Mouse (Mus musculus) stomach, postnatal 0 days (tissue): ENCODE measurements at regions not wholly inside any gene's neighbourhood (a gene's known extent, or its start where the extent isn't known, plus 50 kb on each side); places are given as distances from the start of the nearest gene placed in this dataset.
"Not testable (repeated sequence)": the region's sequence is repeated elsewhere in the genome, so short reads cannot be mapped to it uniquely, and the experiment has no call there.

ENCODE experiments used
- ATAC-seq: fragments of 200-750 bp; cut with Nextera tagmentation; 2 replicates; pipeline ENCODE4 v1.8.0; 2017; ENCODE audit not compliant: low FRiP score, low TSS enrichment
- DNase-seq: peaks from one replicate; pipeline ENCODE4 v3.0.0-alpha.2; 2016; ENCODE audit warnings: low spot score
- H3K27ac ChIP-seq: fragments of 300-500 bp; sonication (generic); replicated peaks from 2 replicates; pipeline ENCODE4 v1.5.1; 2014; ENCODE audit warnings: mild to moderate bottlenecking, control low read depth
- H3K27me3 ChIP-seq: fragments of 300-500 bp; sonication (generic); 2 replicates; pipeline ENCODE4 v1.6.1; 2014; ENCODE audit warnings: low read length; ENCODE audit not compliant: control insufficient read depth, insufficient read depth
- H3K36me3 ChIP-seq: fragments of 300-500 bp; sonication (generic); 2 replicates; pipeline ENCODE4 v1.6.1; 2014; ENCODE audit warnings: low read length, mixed read lengths; ENCODE audit not compliant: control insufficient read depth, insufficient read depth
- H3K4me1 ChIP-seq: fragments of 300-500 bp; sonication (generic); replicated peaks from 2 replicates; pipeline ENCODE4 v1.6.1; 2014; ENCODE audit warnings: antibody characterized with exemption; ENCODE audit not compliant: control insufficient read depth, insufficient read depth
- H3K4me2 ChIP-seq: fragments of 300-500 bp; sonication (generic); replicated peaks from 2 replicates; pipeline ENCODE4 v1.6.1; 2014; ENCODE audit warnings: low read depth, mild to moderate bottlenecking, control low read depth, moderate library complexity
- H3K4me3 ChIP-seq: fragments of 300-500 bp; sonication (generic); 2 replicates; pipeline ENCODE4 v1.5.1; 2014; ENCODE audit warnings: low read depth, low read length, control low read depth
- H3K9ac ChIP-seq: fragments of 300-500 bp; sonication (generic); 2 replicates; pipeline ENCODE4 v1.6.1; 2014; ENCODE audit warnings: mild to moderate bottlenecking, low read length, control low read depth, mixed read lengths
- H3K9me3 ChIP-seq: fragments of 300-500 bp; sonication (generic); 2 replicates; pipeline ENCODE4 v1.6.1; 2016; ENCODE audit warnings: low read length; ENCODE audit not compliant: control insufficient read depth
- CTCF ChIP-seq: IDR thresholded peaks from 2 replicates; pipeline ENCODE4 v1.5.1; 2016; ENCODE audit warnings: antibody characterized with exemption, low read depth, mild to moderate bottlenecking, moderate library complexity
- EP300 ChIP-seq: optimal IDR thresholded peaks from 2 replicates; pipeline ENCODE3; 2016; ENCODE audit warnings: antibody characterized with exemption
- WGBS: fragments of 180-500 bp; shearing (Covaris S2); extraction: QIAGEN DNeasy Blood & Tissue Kit; methylation state at CpG from one replicate; pipeline ENCODE4 v1.1.7; 2014; 5-methylcytosine and 5-hydroxymethylcytosine counted together

GRCm38 (mm10) chr4:35325300-35325699 lies 99.3 kb upstream of the C9orf72 start:
- H3K9me3 ChIP-seq = no peaks in the 10 kb centered on the region
- no peak overlapping the region for H3K9ac ChIP-seq
- DNase-seq (no peak), ATAC-seq (no peak)
- TF ChIP-seq CTCF (no peak), EP300 (no peak)
- H3K4me3 ChIP-seq = no peak overlapping the region
- H3K36me3 ChIP-seq = no peaks in the 10 kb centered on the region
- no peaks in the 10 kb centered on the region for H3K4me1 ChIP-seq
- H3K4me2 ChIP-seq = no peak overlapping the region
- H3K27ac ChIP-seq = no peak overlapping the region
- H3K27me3 ChIP-seq = no peaks in the 10 kb centered on the region

GRCm38 (mm10) chr4:35322432-35323173 lies 96.6 kb upstream of the C9orf72 start:
- H3K27ac ChIP-seq = no peak overlapping the region
- H3K4me2 ChIP-seq = no peak overlapping the region
- ATAC-seq (no peak), DNase-seq (no peak)
- H3K9ac ChIP-seq = no peak overlapping the region
- WGBS = 83% methylated on average over 2 of the region's 2 CpGs
- H3K4me1 ChIP-seq = no peaks in the 10 kb centered on the region
- no peaks in the 10 kb centered on the region for H3K27me3 ChIP-seq
- H3K4me3 ChIP-seq = no peak overlapping the region
- H3K9me3 ChIP-seq = no peaks in the 10 kb centered on the region
- H3K36me3 ChIP-seq = no peaks in the 10 kb centered on the region
- TF ChIP-seq EP300 = no peak
- no peak for TF ChIP-seq CTCF

- ATAC-seq = 0 out of 2 replicates have a peak, but pooled peaks have one; percentile 29
- Histone ChIP-seq H3K9ac (no peak overlapping the region), H3K4me2 (no peak overlapping the region), H3K4me3 (no peak overlapping the region), H3K4me1 (no peaks in the 10 kb centered on the region), H3K27me3 (no peaks in the 10 kb centered on the region), H3K27ac (no peak overlapping the region), H3K9me3 (no peaks in the 10 kb centered on the region), H3K36me3 (no peaks in the 10 kb centered on the region)
- 65% methylated on average over 5 of the region's 5 CpGs for WGBS
- DNase-seq = peak; percentile 65
- TF ChIP-seq CTCF (peak; percentile 73), EP300 (no peak)
These were observed 84.5 kb upstream of the C9orf72 start for GRCm38 (mm10) chr4:35310396-35310977.

GRCm38 (mm10) chr4:35308221-35308620 lies 82.2 kb upstream of the C9orf72 start:
- H3K27ac ChIP-seq = no peak overlapping the region
- ATAC-seq (no peak), DNase-seq (no peak)
- TF ChIP-seq EP300 (no peak), CTCF (peak; percentile 33)
- H3K9ac ChIP-seq = no peak overlapping the region
- H3K4me2 ChIP-seq = no peak overlapping the region
- no peaks in the 10 kb centered on the region for H3K27me3 ChIP-seq
- H3K9me3 ChIP-seq = no peaks in the 10 kb centered on the region
- H3K36me3 ChIP-seq = no peaks in the 10 kb centered on the region
- no peak overlapping the region for H3K4me3 ChIP-seq
- WGBS = 66% methylated on average over 5 of the region's 5 CpGs
- no peaks in the 10 kb centered on the region for H3K4me1 ChIP-seq

- Histone ChIP-seq H3K4me3 (no peak overlapping the region), H3K4me1 (no peaks in the 10 kb centered on the region), H3K9me3 (no peaks in the 10 kb centered on the region), H3K36me3 (no peaks in the 10 kb centered on the region), H3K9ac (no peak overlapping the region), H3K27ac (no peak overlapping the region), H3K27me3 (no peaks in the 10 kb centered on the region), H3K4me2 (no peak overlapping the region)
- no peak for TF ChIP-seq CTCF
- no peak for TF ChIP-seq EP300
- DNase-seq (no peak), ATAC-seq (no peak)
- WGBS = 60% methylated on average over 1 of the region's 1 CpGs
These were observed 79.2 kb upstream of the C9orf72 start for GRCm38 (mm10) chr4:35305210-35305609.

DNA sequence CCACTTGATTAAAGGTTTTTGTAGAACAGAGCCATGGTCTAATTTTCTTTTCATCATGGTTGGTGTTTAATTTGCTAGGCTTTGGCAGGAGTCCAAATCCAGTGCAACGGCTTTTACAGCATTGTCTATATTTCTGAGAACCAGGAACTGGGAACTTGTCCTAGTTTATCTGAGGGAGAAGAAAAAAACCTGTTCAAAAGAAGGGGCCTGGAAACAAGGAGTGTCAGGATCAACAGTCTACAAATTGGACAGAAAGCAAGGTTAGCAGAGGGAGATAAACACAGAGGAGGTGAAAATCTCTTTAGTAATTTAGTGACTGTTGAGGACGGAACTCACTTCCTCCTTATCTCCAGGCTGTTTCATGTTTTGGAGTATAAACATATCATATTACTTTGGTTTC lies 74.9 kb upstream of the C9orf72 start:
- no peaks in the 10 kb centered on the region for H3K27me3 ChIP-seq
- no peak overlapping the region for H3K4me2 ChIP-seq
- H3K9ac ChIP-seq = no peak overlapping the region
- H3K4me3 ChIP-seq = no peak overlapping the region
- DNase-seq (no peak), ATAC-seq (no peak)
- H3K4me1 ChIP-seq = no peaks in the 10 kb centered on the region
- 3% methylated on average over 2 of the region's 2 CpGs for WGBS
- H3K36me3 ChIP-seq = no peaks in the 10 kb centered on the region
- H3K27ac ChIP-seq = no peak overlapping the region
- TF ChIP-seq CTCF = no peak
- TF ChIP-seq EP300 = no peak
- no peaks in the 10 kb centered on the region for H3K9me3 ChIP-seq

GRCm38 (mm10) chr4:35300374-35300773 lies 74.4 kb upstream of the C9orf72 start:
- ATAC-seq, DNase-seq, H3K36me3 ChIP-seq, H3K27ac ChIP-seq, H3K4me1 ChIP-seq, H3K4me2 ChIP-seq, H3K27me3 ChIP-seq, H3K9ac ChIP-seq, H3K4me3 ChIP-seq, H3K9me3 ChIP-seq: not testable (repeated sequence)
- WGBS = 68% methylated on average over 4 of the region's 4 CpGs
